Mouse (Mus musculus) forebrain, embryonic 16.5 days (tissue): ENCODE measurements around the gene Mif4gd. TPM values are rescaled to one million over a fixed set of nuclear protein-coding genes. Genes with fewer than 3 reads are reported as not detected.
A peak's percentile ranks its signal among the peaks of the same experiment; 100 is the strongest.

ENCODE experiments used
- ATAC-seq: fragments of 200-750 bp; cut with Nextera tagmentation; 2 replicates; pipeline ENCODE4 v1.8.0; 2017; ENCODE audit warnings: mild to moderate bottlenecking, moderate library complexity
- H3K27ac ChIP-seq: fragments of 300-500 bp; sonication (generic); 2 replicates; pipeline ENCODE4 v1.5.1; 2014; ENCODE audit warnings: low read length, control low read depth
- H3K27me3 ChIP-seq: fragments of 300-500 bp; sonication (generic); replicated peaks from 2 replicates; pipeline ENCODE4 v1.6.1; 2014; ENCODE audit warnings: low read length; ENCODE audit not compliant: control insufficient read depth, insufficient read depth
- H3K36me3 ChIP-seq: fragments of 300-500 bp; sonication (generic); 2 replicates; pipeline ENCODE4 v1.6.1; 2014; ENCODE audit not compliant: control insufficient read depth, insufficient read depth
- H3K4me1 ChIP-seq: fragments of 300-500 bp; sonication (generic); replicated peaks from 2 replicates; pipeline ENCODE4 v1.6.1; 2014; ENCODE audit warnings: low read length; ENCODE audit not compliant: control insufficient read depth, insufficient read depth
- H3K4me2 ChIP-seq: fragments of 300-500 bp; sonication (generic); 2 replicates; pipeline ENCODE4 v1.6.1; 2014; ENCODE audit warnings: mild to moderate bottlenecking, low read length, control low read depth
- H3K4me3 ChIP-seq: fragments of 300-500 bp; sonication (generic); replicated peaks from 2 replicates; pipeline ENCODE4 v1.5.1; 2014; ENCODE audit warnings: mild to moderate bottlenecking, low read length, control low read depth
- H3K9ac ChIP-seq: fragments of 300-500 bp; sonication (generic); replicated peaks from 2 replicates; pipeline ENCODE4 v1.6.1; 2014; ENCODE audit warnings: low read depth, low read length, control low read depth
- H3K9me3 ChIP-seq: fragments of 300-500 bp; sonication (generic); 2 replicates; pipeline ENCODE4 v1.6.1; 2016; ENCODE audit warnings: low read length; ENCODE audit not compliant: control insufficient read depth
- WGBS: fragments of 180-500 bp; shearing (Covaris S2); extraction: QIAGEN DNeasy Blood & Tissue Kit; methylation state at CpG from one replicate; pipeline ENCODE4 v1.1.7; 2014; 5-methylcytosine and 5-hydroxymethylcytosine counted together
- polyA plus RNA-seq: library from polyadenylated mRNA; unstranded; fragments of >200 nt; fragmentation: Nextera tagmentation; extraction: Ambion mirVana; gene quantifications from 2 replicates; pipeline ENCODE4 v1.2.1, GENCODE M21; 2015

Mif4gd gene
- polyA plus RNA-seq, 1 experiment from 2014 or later = 12.9 TPM

- 57% methylated on average over 13 of the region's 13 CpGs for WGBS
- Histone ChIP-seq H3K27me3 (no peaks in the 10 kb centered on the region), H3K4me2 (peak overlapping the region; percentile 56), H3K36me3 (no peaks in the 10 kb centered on the region), H3K4me3 (peak overlapping the region; percentile 63), H3K4me1 (peaks cover 12% of the 10 kb centered on the region), H3K9ac (peak overlapping the region; percentile 51), H3K27ac (no peak overlapping the region), H3K9me3 (no peaks in the 10 kb centered on the region)
- peak; percentile 16 for ATAC-seq
These were observed 15.8 kb upstream of the Mif4gd start for GRCm38 (mm10) chr11:115628465-115629101.

DNA sequence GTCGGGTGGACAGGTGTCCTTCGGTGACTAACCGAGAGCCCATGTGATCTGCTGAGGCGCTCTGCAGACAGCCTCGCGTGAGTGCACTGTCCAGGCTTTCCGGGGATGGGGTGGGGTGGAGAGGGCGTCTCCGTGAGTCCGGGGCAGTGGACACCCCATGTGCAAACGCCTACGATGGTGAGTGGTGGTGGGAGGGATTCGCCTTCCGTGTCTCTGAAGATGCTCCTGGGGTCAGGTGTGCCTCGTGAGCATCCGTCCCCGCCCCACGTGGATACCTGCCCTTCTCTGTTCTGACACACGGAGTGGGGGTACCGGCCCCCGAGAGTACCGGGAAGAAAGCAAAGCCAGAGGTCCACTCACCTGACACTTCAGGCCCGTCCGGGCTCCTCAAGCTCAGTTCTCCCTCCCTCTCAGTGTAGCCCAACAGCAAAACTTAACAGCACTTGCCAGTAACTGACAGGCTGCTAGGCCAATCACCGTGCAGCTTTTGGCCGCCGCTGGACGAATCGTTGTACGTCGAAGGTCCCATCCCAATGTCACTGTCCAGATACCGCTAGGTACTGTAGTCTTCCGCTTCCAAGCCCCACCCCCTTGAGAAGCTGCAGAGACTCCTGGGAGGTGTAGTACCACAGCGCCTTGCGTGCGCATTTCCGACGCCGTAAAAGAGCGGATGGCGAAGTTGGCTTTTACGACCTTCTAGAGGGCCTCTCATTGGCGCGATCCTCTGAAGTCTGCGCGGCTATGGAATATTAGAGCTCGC is 15.1 kb upstream of the Mif4gd start, which contains the start of gene Slc25a19:
Gene Slc25a19 (minus strand): TSS at position 591 of the 760 bp plus-strand sequence.
- Histone ChIP-seq H3K36me3 (peaks cover 1% of the 10 kb centered on the region; the same call in 1 of the 2 replicates), H3K4me2 (peak within 1 kb of the TSS; percentile 79), H3K27ac (no peak within 1 kb of the TSS), H3K9ac (peak within 1 kb of the TSS; percentile 66), H3K27me3 (no peaks in the 10 kb centered on the region), H3K9me3 (no peaks in the 10 kb centered on the region), H3K4me1 (peaks cover 12% of the 10 kb centered on the region), H3K4me3 (peak within 1 kb of the TSS; percentile 63)
- ATAC-seq = peak; percentile 100
- WGBS = under 1% methylated on average over 47 of the region's 47 CpGs

GRCm38 (mm10) chr11:115626824-115627616 is 14.3 kb upstream of the Mif4gd start:
- H3K4me1 ChIP-seq = peaks cover 12% of the 10 kb centered on the region
- H3K27ac ChIP-seq = no peak overlapping the region
- no peaks in the 10 kb centered on the region for H3K9me3 ChIP-seq
- ATAC-seq = no peak
- peak overlapping the region; percentile 66 for H3K9ac ChIP-seq
- WGBS = 59% methylated on average over 11 of the region's 11 CpGs
- H3K4me3 ChIP-seq = peak overlapping the region; percentile 63
- peak overlapping the region; percentile 79 for H3K4me2 ChIP-seq
- peaks cover 8% of the 10 kb centered on the region for H3K36me3 ChIP-seq
- H3K27me3 ChIP-seq = no peaks in the 10 kb centered on the region

GRCm38 (mm10) chr11:115625877-115626276 is 13.1 kb upstream of the Mif4gd start:
- Histone ChIP-seq H3K4me2 (no peak overlapping the region), H3K9me3 (no peaks in the 10 kb centered on the region), H3K4me3 (no peak overlapping the region), H3K9ac (no peak overlapping the region), H3K4me1 (peaks cover 12% of the 10 kb centered on the region), H3K27ac (no peak overlapping the region), H3K27me3 (no peaks in the 10 kb centered on the region), H3K36me3 (peaks cover 11% of the 10 kb centered on the region)
- no peak for ATAC-seq
- 80% methylated on average over 9 of the region's 9 CpGs for WGBS

- no peak for ATAC-seq
- Histone ChIP-seq H3K27ac (no peak overlapping the region), H3K4me2 (no peak overlapping the region), H3K9ac (no peak overlapping the region), H3K27me3 (no peaks in the 10 kb centered on the region), H3K4me1 (peaks cover 10% of the 10 kb centered on the region), H3K9me3 (no peaks in the 10 kb centered on the region), H3K36me3 (peaks cover 14% of the 10 kb centered on the region), H3K4me3 (no peak overlapping the region)
- 71% methylated on average over 9 of the region's 9 CpGs for WGBS
These were observed 10.8 kb upstream of the Mif4gd start for GRCm38 (mm10) chr11:115623487-115624070.

DNA sequence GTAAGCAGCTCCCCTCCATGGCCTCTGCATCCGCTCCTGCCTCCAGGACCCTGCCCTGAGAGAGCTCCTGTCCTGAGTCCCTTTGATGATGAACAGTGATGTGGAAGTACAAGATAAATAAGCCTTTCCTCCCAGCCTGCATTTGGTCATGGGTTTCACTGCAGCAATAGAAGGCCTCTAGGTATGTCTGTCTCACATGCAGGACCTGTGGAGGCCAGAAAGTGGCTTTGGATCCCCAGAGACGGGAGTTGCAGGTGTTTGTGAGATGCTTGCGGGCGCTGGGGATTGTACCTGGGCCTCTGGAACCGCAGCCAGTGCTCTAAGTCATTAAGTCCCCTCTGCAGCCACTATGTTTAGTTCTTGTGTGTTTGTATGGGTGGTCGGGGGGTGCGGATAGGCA is 7.2 kb upstream of the Mif4gd start:
- peaks cover 16% of the 10 kb centered on the region for H3K36me3 ChIP-seq
- no peaks in the 10 kb centered on the region for H3K9me3 ChIP-seq
- H3K27me3 ChIP-seq = no peaks in the 10 kb centered on the region
- H3K4me1 ChIP-seq = no peaks in the 10 kb centered on the region
- no peak for ATAC-seq
- no peak overlapping the region for H3K9ac ChIP-seq
- H3K4me3 ChIP-seq = no peak overlapping the region
- 95% methylated on average over 7 of the region's 7 CpGs for WGBS
- no peak overlapping the region for H3K27ac ChIP-seq
- H3K4me2 ChIP-seq = no peak overlapping the region

DNA sequence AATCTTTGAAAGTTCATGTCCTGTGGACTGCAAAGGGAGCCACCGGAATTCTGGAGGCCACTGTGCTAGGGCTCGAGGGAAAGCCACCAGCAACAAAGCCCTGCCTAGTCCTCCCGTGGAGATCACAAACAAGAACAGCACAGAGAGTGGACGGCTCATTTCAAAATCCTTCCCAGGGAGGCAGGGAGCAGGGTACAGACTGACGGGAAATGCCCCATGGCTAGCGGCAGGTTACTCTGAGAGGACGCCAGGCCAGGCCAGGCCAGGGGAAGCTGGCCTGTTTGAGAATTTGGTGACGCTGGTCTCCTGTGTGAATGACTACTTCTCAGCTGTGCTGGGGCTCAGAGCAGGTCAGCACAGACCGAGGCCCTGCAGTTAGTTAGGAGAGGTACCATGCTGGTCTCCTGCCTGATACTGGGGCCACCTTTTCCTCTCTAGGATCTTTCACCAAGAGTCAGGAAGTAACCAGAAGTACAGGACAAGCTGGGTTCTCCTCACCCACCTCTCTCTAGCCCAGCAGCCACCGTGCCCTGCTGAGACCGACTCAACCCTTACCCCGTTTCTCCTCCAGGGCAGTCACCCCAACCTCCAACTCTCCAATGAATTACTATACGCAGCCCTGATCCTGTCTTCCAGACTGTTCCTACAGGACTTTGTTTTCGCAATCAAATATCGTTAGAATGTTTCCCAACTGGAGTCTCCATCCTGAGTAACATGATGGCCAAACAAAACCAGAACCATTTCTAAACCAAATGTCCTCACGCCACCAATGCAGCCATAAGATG is 6.2 kb upstream of the Mif4gd start:
- H3K27ac ChIP-seq = no peak overlapping the region
- no peaks in the 10 kb centered on the region for H3K4me1 ChIP-seq
- H3K4me2 ChIP-seq = no peak overlapping the region
- H3K36me3 ChIP-seq = peaks cover 16% of the 10 kb centered on the region
- no peak overlapping the region for H3K9ac ChIP-seq
- WGBS = 80% methylated on average over 16 of the region's 16 CpGs
- no peak for ATAC-seq
- H3K4me3 ChIP-seq = no peak overlapping the region
- no peaks in the 10 kb centered on the region for H3K27me3 ChIP-seq
- H3K9me3 ChIP-seq = no peaks in the 10 kb centered on the region

GRCm38 (mm10) chr11:115618001-115618400 is 5.2 kb upstream of the Mif4gd start:
- H3K4me1 ChIP-seq = peaks cover 6% of the 10 kb centered on the region; the same call in 1 of the 2 replicates
- H3K4me3 ChIP-seq = no peak overlapping the region
- no peak overlapping the region for H3K4me2 ChIP-seq
- no peaks in the 10 kb centered on the region for H3K9me3 ChIP-seq
- H3K27ac ChIP-seq = no peak overlapping the region
- no peaks in the 10 kb centered on the region for H3K27me3 ChIP-seq
- peaks cover 16% of the 10 kb centered on the region for H3K36me3 ChIP-seq
- H3K9ac ChIP-seq = no peak overlapping the region
- ATAC-seq = no peak
- WGBS = 84% methylated on average over 2 of the region's 2 CpGs
